In the genomic region with DNA sequence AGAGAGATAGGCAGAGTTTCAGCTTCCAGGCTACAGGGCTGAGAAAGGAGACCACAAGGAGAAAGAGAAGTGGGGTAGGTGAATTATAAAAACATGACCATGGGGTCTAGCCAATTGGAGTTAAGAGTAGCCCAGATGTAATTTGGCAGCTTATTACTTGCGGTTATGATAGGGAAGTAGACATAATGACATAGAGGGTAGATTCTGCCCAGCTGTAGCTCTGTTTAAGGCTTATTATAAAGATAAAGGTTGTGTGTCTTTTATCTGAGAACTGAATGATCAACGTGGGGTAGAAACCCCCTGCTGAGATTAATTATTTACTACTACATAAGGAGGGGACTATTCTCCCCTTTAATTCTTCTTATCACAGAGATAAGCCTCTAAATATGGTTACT, we compare ENCODE assay signal across 25 mouse cellular contexts. TPM values are rescaled to one million over a fixed set of nuclear protein-coding genes. Genes with fewer than 3 reads are reported as not detected.
DNase-seq lines count a peak whose midpoint lies in the region; ATAC-seq and TF ChIP-seq lines count a peak whose summit lies in the region.
"Had no signal": no experiment of that assay in that cellular context is flagged by ENCODE, and none has a peak within 500 bp of the region (broad histone marks: within the 10 kb centered on the region; RNA-seq: fewer than 3 reads in every experiment).

No protein-coding gene starts in this region.

- 43% methylated on average over 2 of the region's 2 CpGs for WGBS in intestine, embryonic 14.5 days
- WGBS in intestine, postnatal 0 days = 31% methylated on average over 2 of the region's 2 CpGs

- DNase-seq in intestine, embryonic 14.5 days (ENCODE audit: low spot score) = no peak
- DNase-seq in MEL (ENCODE audit: low read depth, low spot score) = peak; percentile 77
- no peak for DNase-seq in adipocyte (ENCODE audit: low spot score)
- DNase-seq in heart, postnatal 14 days = no peak
- DNase-seq in thymus, postnatal 0 days (ENCODE audit: low spot score) = no peak
- DNase-seq: adrenal gland, adult 8-10 months; adrenal gland, postnatal 25 days; cerebellum, adult 11-12 months; cerebellum, adult 8-10 months; cerebellum, postnatal 14 days; forebrain, postnatal 0 days; gastrocnemius, adult 2 months; gastrocnemius, postnatal 14 days; heart, adult 18-20 months; heart, postnatal 10 days had no signal

- H3K79me2 ChIP-seq in MEL (ENCODE audit: control insufficient read depth, insufficient read depth, low read length, poor library complexity) = no peaks in the 10 kb centered on the region

- peak; percentile 62; the same call in 1 of the 2 replicates for ATAC-seq in intestine, embryonic 14.5 days (replicated peaks; ENCODE audit: low FRiP score, low TSS enrichment, low read depth)
- no peak for ATAC-seq in intestine, postnatal 0 days
- ATAC-seq in granulocyte monocyte progenitor cell, adult 5-6 weeks (replicated peaks; ENCODE audit: poor library complexity, severe bottlenecking) = peak; percentile 69
- ATAC-seq in megakaryocyte progenitor cell, adult 5-6 weeks (replicated peaks; ENCODE audit: poor library complexity) = peak; percentile 50
- ATAC-seq: forebrain, embryonic 14.5 days; forebrain, postnatal 0 days had no signal

- no peak for TF ChIP-seq RAD21 in MEL (IDR thresholded peaks at IDR 0.05; ENCODE audit: low read depth, low read length)

- intact Hi-C loops in heart, postnatal 14 days (cut with DNase I) = no loop called here

- no peak overlapping the region for H3K4me3 ChIP-seq in intestine, embryonic 14.5 days (ENCODE audit: low read depth, low read length)
- no peak overlapping the region for H3K4me3 ChIP-seq in intestine, postnatal 0 days (ENCODE audit: low read depth, low read length)
- H3K4me3 ChIP-seq in MEL (ENCODE audit: control insufficient read depth in 1 of 2, insufficient read depth in 1 of 2, low read depth in 2 of 2, low read length in 2 of 2) = no peak overlapping the region
- H3K4me3 ChIP-seq: embryonic facial prominence, embryonic 12.5 days; embryonic facial prominence, embryonic 15.5 days; gastrocnemius, adult 2 months; heart, embryonic 12.5 days; heart, embryonic 15.5 days; hindbrain, embryonic 12.5 days; hindbrain, embryonic 15.5 days had no signal

- no peaks in the 10 kb centered on the region for H3K36me3 ChIP-seq in intestine, embryonic 14.5 days (ENCODE audit: control insufficient read depth, insufficient read depth, low read length)
- H3K36me3 ChIP-seq in intestine, postnatal 0 days (ENCODE audit: control insufficient read depth, insufficient read depth) = no peaks in the 10 kb centered on the region
- peaks cover 0 to 7% of the 10 kb centered on the region in 2 experiments; a peak in 2 of 4 replicates for H3K36me3 ChIP-seq in MEL (ENCODE audit: control insufficient read depth in 1 of 2, insufficient read depth in 2 of 2, low read length in 2 of 2)
- H3K36me3 ChIP-seq: embryonic facial prominence, embryonic 12.5 days; embryonic facial prominence, embryonic 15.5 days; heart, embryonic 12.5 days; heart, embryonic 15.5 days; hindbrain, embryonic 12.5 days; hindbrain, embryonic 15.5 days had no signal

- H3K4me2 ChIP-seq in intestine, embryonic 14.5 days (ENCODE audit: low read length) = no peak overlapping the region
- no peak overlapping the region for H3K4me2 ChIP-seq in intestine, postnatal 0 days (replicated peaks; ENCODE audit: low read depth)
- H3K4me2 ChIP-seq: embryonic facial prominence, embryonic 12.5 days; embryonic facial prominence, embryonic 15.5 days; heart, embryonic 12.5 days; heart, embryonic 15.5 days; hindbrain, embryonic 12.5 days; hindbrain, embryonic 15.5 days had no signal

- no peaks in the 10 kb centered on the region for H3K4me1 ChIP-seq in intestine, embryonic 14.5 days (replicated peaks; ENCODE audit: control insufficient read depth, insufficient read depth, low read length)
- H3K4me1 ChIP-seq in intestine, postnatal 0 days (replicated peaks; ENCODE audit: control insufficient read depth, insufficient read depth, low read length) = no peaks in the 10 kb centered on the region; the same call in 1 of the 2 replicates
- H3K4me1 ChIP-seq in MEL (ENCODE audit: control insufficient read depth in 1 of 2, insufficient read depth in 2 of 2, low read length in 2 of 2) = peaks cover 4 to 5% of the 10 kb centered on the region in 2 experiments; a peak in 3 of 4 replicates
- H3K4me1 ChIP-seq: embryonic facial prominence, embryonic 12.5 days; embryonic facial prominence, embryonic 15.5 days; heart, embryonic 15.5 days; hindbrain, embryonic 12.5 days; hindbrain, embryonic 15.5 days had no signal

- H3K9me3 ChIP-seq in intestine, embryonic 14.5 days (ENCODE audit: control insufficient read depth, low read length) = no peaks in the 10 kb centered on the region
- H3K9me3 ChIP-seq in intestine, postnatal 0 days (ENCODE audit: control insufficient read depth) = no peaks in the 10 kb centered on the region
- no peaks in the 10 kb centered on the region for H3K9me3 ChIP-seq in MEL (replicated peaks; ENCODE audit: insufficient read depth, low read length)
- H3K9me3 ChIP-seq: embryonic facial prominence, embryonic 12.5 days; embryonic facial prominence, embryonic 15.5 days; heart, embryonic 12.5 days; heart, embryonic 15.5 days; hindbrain, embryonic 12.5 days; hindbrain, embryonic 15.5 days had no signal

- H3K27me3 ChIP-seq in intestine, embryonic 14.5 days (replicated peaks; ENCODE audit: control insufficient read depth, insufficient read depth, low read length) = no peaks in the 10 kb centered on the region
- H3K27me3 ChIP-seq in intestine, postnatal 0 days (replicated peaks; ENCODE audit: control insufficient read depth, insufficient read depth, low read length) = no peaks in the 10 kb centered on the region
- H3K27me3 ChIP-seq in MEL (ENCODE audit: control insufficient read depth in 1 of 2, insufficient read depth in 2 of 2, low read length in 2 of 2) = peaks cover 0 to 2% of the 10 kb centered on the region in 2 experiments; a peak in 1 of 4 replicates
- H3K27me3 ChIP-seq: embryonic facial prominence, embryonic 12.5 days; embryonic facial prominence, embryonic 15.5 days; heart, embryonic 12.5 days; heart, embryonic 15.5 days; hindbrain, embryonic 12.5 days; hindbrain, embryonic 15.5 days had no signal

- TF ChIP-seq EP300 in MEL (IDR thresholded peaks at IDR 0.05; ENCODE audit: low read depth in 1 of 2, low read length in 2 of 2) = peak; percentile 63 to 70

- H3K27ac ChIP-seq in intestine, embryonic 14.5 days (ENCODE audit: low read depth) = no peak overlapping the region
- no peak overlapping the region for H3K27ac ChIP-seq in intestine, postnatal 0 days (ENCODE audit: low read depth, low read length)
- H3K27ac ChIP-seq in MEL (ENCODE audit: control insufficient read depth, low read depth, low read length) = no peak overlapping the region
- H3K27ac ChIP-seq: embryonic facial prominence, embryonic 12.5 days; embryonic facial prominence, embryonic 15.5 days; gastrocnemius, adult 2 months; heart, embryonic 15.5 days; hindbrain, embryonic 12.5 days; hindbrain, embryonic 15.5 days had no signal

- TF ChIP-seq POLR2A in MEL (IDR thresholded peaks at IDR 0.05; ENCODE audit: control insufficient read depth in 1 of 2, insufficient read depth in 1 of 2, low read depth in 1 of 2, low read length in 2 of 2, poor library complexity in 1 of 2) = no peak

- no peak for TF ChIP-seq CTCF in intestine, postnatal 0 days (IDR thresholded peaks at IDR 0.05; ENCODE audit: low read depth)
- no peak for TF ChIP-seq CTCF in MEL (IDR thresholded peaks at IDR 0.05 in 2 of 3, conservative IDR thresholded peaks at IDR 0.05 in 1 of 3; ENCODE audit: control insufficient read depth in 1 of 3, insufficient read depth in 1 of 3, low read depth in 2 of 3, low read length in 3 of 3, poor library complexity in 1 of 3, severe bottlenecking in 1 of 3)

- no peak overlapping the region for H3K9ac ChIP-seq in intestine, embryonic 14.5 days (ENCODE audit: low read length)
- no peak overlapping the region for H3K9ac ChIP-seq in intestine, postnatal 0 days (ENCODE audit: low read depth, low read length)
- no peak overlapping the region for H3K9ac ChIP-seq in MEL (ENCODE audit: control insufficient read depth, low read depth, low read length, poor library complexity, severe bottlenecking)
- H3K9ac ChIP-seq: embryonic facial prominence, embryonic 12.5 days; embryonic facial prominence, embryonic 15.5 days; forebrain, postnatal 0 days; heart, embryonic 12.5 days; heart, embryonic 15.5 days; hindbrain, embryonic 12.5 days; hindbrain, embryonic 15.5 days had no signal

TF ChIP-seq in MEL, 35 proteins besides CTCF, POLR2A, EP300 and RAD21 (continues in another document):
- TF ChIP-seq ZMIZ1 (IDR thresholded peaks at IDR 0.05; ENCODE audit: low read depth, low read length) = no peak
- no peak for TF ChIP-seq NRF1 (IDR thresholded peaks at IDR 0.05; ENCODE audit: insufficient read depth, low read depth, low read length, poor library complexity, severe bottlenecking)
- TF ChIP-seq ZC3H11A (IDR thresholded peaks at IDR 0.05; ENCODE audit: low read depth, low read length) = no peak

RNA-seq across cellular contexts. Expression of a gene that starts 8.7 kb away (rescaled TPM):
- 55.9 and 66.2 TPM in 2 replicates for polyA plus RNA-seq in intestine, embryonic 14.5 days (2014; fragmentation: Nextera tagmentation; extraction: Ambion mirVana)
- 8.4 and 9.1 TPM in 2 replicates for polyA plus RNA-seq in intestine, postnatal 0 days (2015; fragmentation: Nextera tagmentation; extraction: Ambion mirVana)
- 22.6 and 29.9 TPM in 2 replicates for total RNA-seq in MEL (2012; rRNA removed)
- polyA plus RNA-seq in MEL (2012; ENCODE audit: insufficient read depth in 1 of 2, insufficient read length in 2 of 2, low read depth in 1 of 2, low replicate concordance in 2 of 2, missing spikeins in 1 of 2) = 10 to 100 TPM; 31.5 to 48.5 TPM
- total RNA-seq in granulocyte monocyte progenitor cell, adult 5-6 weeks (2014; fragmentation: Nextera tagmentation) = 27.7 and 82.9 TPM in 2 replicates
- 61.2 and 75.8 TPM in 2 replicates for total RNA-seq in granulocyte monocyte progenitor cell, adult 5-6 weeks (2017)
- total RNA-seq in megakaryocyte progenitor cell, adult 5-6 weeks (2015) = 76.1 and 84.2 TPM in 2 replicates
- total RNA-seq in megakaryocyte progenitor cell, adult 5-6 weeks (2017) = 74.3 and 75.3 TPM in 2 replicates
- 1 to 10 TPM; 2.7 to 4.9 TPM for total RNA-seq in heart, postnatal 14 days (2021)
- 45.2 and 49.4 TPM in 2 replicates for polyA plus RNA-seq in thymus, postnatal 0 days (2015; fragmentation: Nextera tagmentation; extraction: Ambion mirVana)

RNA-seq across cellular contexts. Expression of a gene that starts 20.4 kb away (rescaled TPM):
- polyA plus RNA-seq in intestine, embryonic 14.5 days (2014; fragmentation: Nextera tagmentation; extraction: Ambion mirVana) = 6.5 and 7.6 TPM in 2 replicates
- 12.6 and 15.0 TPM in 2 replicates for polyA plus RNA-seq in intestine, postnatal 0 days (2015; fragmentation: Nextera tagmentation; extraction: Ambion mirVana)
- total RNA-seq in MEL (2012; rRNA removed) = 8.2 and 9.7 TPM in 2 replicates
- polyA plus RNA-seq in MEL (2012; ENCODE audit: insufficient read depth in 1 of 2, insufficient read length in 2 of 2, low read depth in 1 of 2, low replicate concordance in 2 of 2, missing spikeins in 1 of 2) = 1 to 10 TPM in 1 of 2 experiments, not detected in 1; 9.3 TPM
- total RNA-seq in granulocyte monocyte progenitor cell, adult 5-6 weeks (2014; fragmentation: Nextera tagmentation) = 9.9 and 14.0 TPM in 2 replicates
- 16.8 and 17.7 TPM in 2 replicates for total RNA-seq in granulocyte monocyte progenitor cell, adult 5-6 weeks (2017)
- 17.6 and 18.4 TPM in 2 replicates for total RNA-seq in megakaryocyte progenitor cell, adult 5-6 weeks (2015)
- total RNA-seq in megakaryocyte progenitor cell, adult 5-6 weeks (2017) = 16.8 and 17.5 TPM in 2 replicates
- 100 to 1,000 TPM; 165 to 174 TPM for total RNA-seq in heart, postnatal 14 days (2021)
- 11.1 and 14.3 TPM in 2 replicates for polyA plus RNA-seq in thymus, postnatal 0 days (2015; fragmentation: Nextera tagmentation; extraction: Ambion mirVana)

Comparison
In these comparisons a context has a peak if more than half of its experiments do, and no peak if none do; other contexts are left out.
1. RNA of a gene that starts 20.4 kb away (total RNA-seq): 165 to 174 TPM in heart, postnatal 14 days; 9.9 to 17.7 TPM in granulocyte monocyte progenitor cell, adult 5-6 weeks, 16.8 to 18.4 TPM in megakaryocyte progenitor cell, adult 5-6 weeks and 8.2 to 9.7 TPM in MEL; every median in the first group is over 4 times any median in the second.